Comparison of ENCODE assay signal across 8 mouse cellular contexts in the genomic region with DNA sequence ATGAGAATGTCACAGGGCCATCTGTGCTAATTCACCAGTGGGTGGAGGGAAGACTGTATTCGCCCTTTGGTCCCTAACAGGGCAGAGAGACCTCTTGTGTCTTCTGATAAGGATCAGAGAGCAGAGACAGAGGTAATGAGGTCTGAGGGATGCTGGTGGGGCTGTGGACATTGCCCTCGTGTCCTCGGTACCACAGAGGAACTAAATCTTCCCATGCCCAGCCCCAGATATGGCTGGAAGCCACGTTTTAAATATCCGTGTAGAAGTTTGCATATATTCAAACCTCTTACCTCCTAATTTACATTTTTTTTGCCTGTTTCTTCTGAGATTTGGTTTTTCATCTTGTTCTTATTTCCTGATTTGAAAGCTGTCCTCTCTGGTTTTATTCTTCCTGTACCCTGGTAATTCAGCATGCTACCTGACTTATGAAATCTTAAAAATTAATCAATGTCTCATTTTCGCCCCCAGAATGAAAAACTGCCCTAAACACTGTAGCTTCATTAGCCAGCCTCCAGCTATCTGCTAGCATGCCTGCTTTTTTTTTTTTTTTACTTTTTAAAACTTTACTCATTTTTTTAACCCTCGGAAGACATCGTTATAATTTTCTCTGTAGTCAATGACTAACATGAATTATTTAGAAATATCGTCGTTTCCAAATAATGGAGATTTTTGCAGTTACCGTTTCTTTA. TPM values are rescaled to one million over a fixed set of nuclear protein-coding genes. Genes with fewer than 3 reads are reported as not detected.
DNase-seq lines count a peak whose midpoint lies in the region; ATAC-seq lines count a peak whose summit lies in the region.

No protein-coding gene starts in this region.

- WGBS in lung, embryonic 15.5 days: 65% methylated on average over 11 of the region's 11 CpGs
- 71% methylated on average over 11 of the region's 11 CpGs for WGBS in forebrain, embryonic 10.5 days
- 71% methylated on average over 11 of the region's 11 CpGs for WGBS in neural tube, embryonic 12.5 days

- ATAC-seq in lung, embryonic 15.5 days (ENCODE audit: borderline replicate concordance, extremely low read depth, low FRiP score, low TSS enrichment): no peak
- ATAC-seq in neural tube, embryonic 12.5 days (ENCODE audit: low FRiP score, low read depth): no peak

- H3K9me3 ChIP-seq in lung, embryonic 15.5 days: no peaks in the 10 kb centered on the region
- H3K9me3 ChIP-seq in forebrain, embryonic 10.5 days: no peaks in the 10 kb centered on the region
- H3K9me3 ChIP-seq in neural tube, embryonic 12.5 days: no peaks in the 10 kb centered on the region

- peak overlapping the region; percentile 60 for H3K27ac ChIP-seq in lung, embryonic 15.5 days
- peak overlapping the region; percentile 85 for H3K27ac ChIP-seq in forebrain, embryonic 10.5 days
- 0 out of 2 replicates have a peak overlapping the region, but pooled peaks have one; percentile 53 for H3K27ac ChIP-seq in neural tube, embryonic 12.5 days

- DNase-seq in lung, postnatal 25 days (ENCODE audit: low spot score): no peak
- DNase-seq in forebrain, embryonic 10.5 days (ENCODE audit: extremely low spot score, low spot score): no peak
- peak; percentile 42 for DNase-seq in kidney, postnatal 10 days
- DNase-seq in Muller cell, postnatal 12 days (ENCODE audit: inconsistent ontology term): no peak
- DNase-seq in gastrocnemius, postnatal 14 days: no peak
- DNase-seq in left cerebral cortex, adult 8-10 months (ENCODE audit: low spot score in 2 of 2): no peak

- intact Hi-C loops in gastrocnemius, postnatal 14 days (cut with DNase I; ENCODE audit: low total_unique reads): no loop called here

- H3K4me2 ChIP-seq in lung, embryonic 15.5 days: peak overlapping the region; percentile 50
- H3K4me2 ChIP-seq in neural tube, embryonic 12.5 days (replicated peaks): peak overlapping the region; percentile 62

- H3K9ac ChIP-seq in lung, embryonic 15.5 days: peak overlapping the region; percentile 4; the same call in 1 of the 2 replicates
- no peak overlapping the region for H3K9ac ChIP-seq in neural tube, embryonic 12.5 days

- H3K4me1 ChIP-seq in lung, embryonic 15.5 days: peaks cover 36% of the 10 kb centered on the region
- peaks cover 51% of the 10 kb centered on the region for H3K4me1 ChIP-seq in forebrain, embryonic 10.5 days
- H3K4me1 ChIP-seq in neural tube, embryonic 12.5 days: peaks cover 15% of the 10 kb centered on the region

- H3K4me3 ChIP-seq in lung, embryonic 15.5 days: no peak overlapping the region
- H3K4me3 ChIP-seq in forebrain, embryonic 10.5 days: peak overlapping the region; percentile 41
- H3K4me3 ChIP-seq in neural tube, embryonic 12.5 days: 0 out of 2 replicates have a peak overlapping the region, but pooled peaks have one; percentile 27

- H3K27me3 ChIP-seq in lung, embryonic 15.5 days: no peaks in the 10 kb centered on the region
- H3K27me3 ChIP-seq in forebrain, embryonic 10.5 days (ENCODE audit: poor library complexity, severe bottlenecking): no peaks in the 10 kb centered on the region
- no peaks in the 10 kb centered on the region for H3K27me3 ChIP-seq in neural tube, embryonic 12.5 days (replicated peaks)

- H3K36me3 ChIP-seq in lung, embryonic 15.5 days: no peaks in the 10 kb centered on the region
- H3K36me3 ChIP-seq in forebrain, embryonic 10.5 days (replicated peaks): no peaks in the 10 kb centered on the region
- H3K36me3 ChIP-seq in neural tube, embryonic 12.5 days: no peaks in the 10 kb centered on the region

RNA-seq across cellular contexts. Expression of a gene that starts 50.9 kb away (rescaled TPM):
- 0.08 and 0.09 TPM in 2 replicates for polyA plus RNA-seq in lung, embryonic 15.5 days (2015; fragmentation: Nextera tagmentation; extraction: Ambion mirVana)
- not detected in 2 replicates for polyA plus RNA-seq in forebrain, embryonic 10.5 days (2016; fragmentation: Nextera tagmentation; extraction: Ambion mirVana)
- not detected in 2 replicates for polyA plus RNA-seq in neural tube, embryonic 12.5 days (2016; fragmentation: Nextera tagmentation; extraction: Ambion mirVana)
- total RNA-seq in gastrocnemius, postnatal 14 days (2021): not detected
- under 1 TPM; 0.26 to 0.94 (median 0.68) TPM for total RNA-seq in left cerebral cortex, adult 8-10 months (2022)
